Mouse (Mus musculus): Measurements from ENCODE around the gene Knop1.

DNA sequence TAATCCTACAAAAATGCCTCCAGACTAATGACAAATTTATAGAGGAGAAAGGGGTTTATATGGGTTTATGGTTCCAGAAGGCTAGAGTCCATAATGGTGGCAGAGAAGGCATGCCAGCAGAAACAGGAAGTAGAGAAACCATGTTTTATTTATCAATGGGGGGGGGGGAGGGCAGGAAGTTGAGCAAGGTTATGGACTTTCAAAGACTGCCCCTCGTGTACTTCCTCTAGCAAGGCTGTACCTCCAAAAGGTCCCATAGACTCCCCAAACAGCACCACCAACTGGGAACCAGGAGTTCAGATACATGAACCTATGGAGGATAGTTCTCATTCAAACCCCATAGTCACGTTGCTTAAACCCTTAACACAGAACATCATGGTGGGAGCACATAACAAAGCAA, 9.3 kb upstream of the Knop1 start:
- TF ChIP-seq CTCF (IDR thresholded peaks at IDR 0.05; ENCODE audit: control insufficient read depth, insufficient read depth, insufficient read length) (no peak), USF1 (IDR thresholded peaks at IDR 0.05; ENCODE audit: low read depth) (no peak)

Data from C2C12 (cell line).